In genomic region chr1:132335378-132335965, GRCm38 (mm10) we compare ENCODE assay signal across 9 mouse cellular contexts. TPM values are rescaled to one million over a fixed set of nuclear protein-coding genes. Genes with fewer than 3 reads are reported as not detected.
DNase-seq lines count a peak whose midpoint lies in the region; ATAC-seq lines count a peak whose summit lies in the region.
"Had no signal": no experiment of that assay in that cellular context is flagged by ENCODE, and none has a peak within 500 bp of the region (broad histone marks: within the 10 kb centered on the region; RNA-seq: fewer than 3 reads in every experiment).

No protein-coding gene starts in this region.

- H3K4me3 ChIP-seq in brown adipose tissue, adult 24 weeks (ENCODE audit: insufficient read depth, low read depth, low read length): no peak overlapping the region
- no peak overlapping the region for H3K4me3 ChIP-seq in hindbrain, embryonic 13.5 days

- 28% methylated on average over 12 of the region's 12 CpGs for WGBS in hindbrain, embryonic 13.5 days

- no peaks in the 10 kb centered on the region for H3K9me3 ChIP-seq in hindbrain, embryonic 13.5 days

- H3K9ac ChIP-seq in hindbrain, embryonic 13.5 days: no peak overlapping the region

- DNase-seq in ES-CJ7 (ENCODE audit: low read depth, low spot score): peak; percentile 52
- DNase-seq in lung, postnatal 10 days: peak; percentile 31
- DNase-seq in frontal cortex, postnatal 14 days (ENCODE audit: low spot score in 2 of 2): no peak
- no peak for DNase-seq in layer of hippocampus, adult 9-11 months

- peaks cover 47% of the 10 kb centered on the region for H3K4me1 ChIP-seq in brown adipose tissue, adult 24 weeks (ENCODE audit: control insufficient read depth, insufficient read depth, insufficient read length, low read length)
- H3K4me1 ChIP-seq in hindbrain, embryonic 13.5 days (replicated peaks): peaks cover 52% of the 10 kb centered on the region

- no peaks in the 10 kb centered on the region for H3K27me3 ChIP-seq in hindbrain, embryonic 13.5 days

- ATAC-seq in hindbrain, embryonic 13.5 days (ENCODE audit: low FRiP score): no peak
- ATAC-seq in megakaryocyte progenitor cell, adult 5-6 weeks (replicated peaks; ENCODE audit: poor library complexity): no peak

- 0 out of 2 replicates have a peak overlapping the region, but pooled peaks have one; percentile 13 for H3K4me2 ChIP-seq in hindbrain, embryonic 13.5 days

- peaks cover 22% of the 10 kb centered on the region for H3K36me3 ChIP-seq in hindbrain, embryonic 13.5 days

- peak overlapping the region; percentile 65 for H3K27ac ChIP-seq in brown adipose tissue, adult 24 weeks (replicated peaks; ENCODE audit: low read depth, low read length)
- no peak overlapping the region for H3K27ac ChIP-seq in hindbrain, embryonic 13.5 days

RNA-seq across cellular contexts. Expression of gene Nuak2, which starts 19.5 kb away (rescaled TPM):
- polyA plus RNA-seq in brown adipose tissue, adult 24 weeks (2012; ENCODE audit: insufficient read depth, insufficient read length, missing spikeins): 0.50 and 0.87 TPM in 2 replicates
- polyA plus RNA-seq in hindbrain, embryonic 13.5 days (2015; fragmentation: Nextera tagmentation; extraction: Ambion mirVana): 17.6 and 22.5 TPM in 2 replicates
- total RNA-seq in megakaryocyte progenitor cell, adult 5-6 weeks (2015): 19.8 and 26.1 TPM in 2 replicates
- 14.5 and 20.2 TPM in 2 replicates for total RNA-seq in megakaryocyte progenitor cell, adult 5-6 weeks (2017)

RNA-seq across cellular contexts. Expression of gene Klhdc8a, which starts 37.0 kb away (rescaled TPM):
- polyA plus RNA-seq in brown adipose tissue, adult 24 weeks (2012; ENCODE audit: insufficient read depth, insufficient read length, missing spikeins): not detected in 2 replicates
- 5.1 and 5.4 TPM in 2 replicates for polyA plus RNA-seq in hindbrain, embryonic 13.5 days (2015; fragmentation: Nextera tagmentation; extraction: Ambion mirVana)
- not detected in 2 replicates for total RNA-seq in megakaryocyte progenitor cell, adult 5-6 weeks (2015)
- total RNA-seq in megakaryocyte progenitor cell, adult 5-6 weeks (2017): not detected in 2 replicates
- total RNA-seq: hematopoietic stem cell, adult 5-6 weeks; neutrophil, adult 5-6 weeks had no signal

RNA-seq across cellular contexts. Expression of gene Tmcc2, which starts 55.6 kb away (rescaled TPM):
- 2.1 and 2.5 TPM in 2 replicates for polyA plus RNA-seq in brown adipose tissue, adult 24 weeks (2012; ENCODE audit: insufficient read depth, insufficient read length, missing spikeins)
- polyA plus RNA-seq in hindbrain, embryonic 13.5 days (2015; fragmentation: Nextera tagmentation; extraction: Ambion mirVana): 24.6 and 25.7 TPM in 2 replicates
- total RNA-seq in megakaryocyte progenitor cell, adult 5-6 weeks (2015): 2.9 and 6.1 TPM in 2 replicates
- 5.5 and 6.0 TPM in 2 replicates for total RNA-seq in megakaryocyte progenitor cell, adult 5-6 weeks (2017)

Comparison
In these comparisons a context has a peak if more than half of its experiments do, and no peak if none do; other contexts are left out.
1. DNase-seq: peak in ES-CJ7 (single experiment) and lung, postnatal 10 days (single experiment); none in frontal cortex, postnatal 14 days (0 of 2) and layer of hippocampus, adult 9-11 months (single experiment).